Mouse (Mus musculus): ENCODE data around the gene Vmn1r177.
"Not testable (repeated sequence)": the region's sequence is repeated elsewhere in the genome, so short reads cannot be mapped to it uniquely, and the experiment has no call there.

The Vmn1r177 gene

GRCm38 (mm10) chr7:23866349-23866748 lies at the start of gene Vmn1r177:
Vmn1r177 (minus strand) TSS chr7:23866449.
- DNase-seq (ENCODE audit: low spot score): not testable (repeated sequence)

- no peak for DNase-seq (ENCODE audit: low spot score)
Measured at GRCm38 (mm10) chr7:23891709-23892108, 25.5 kb upstream of the Vmn1r177 start, which contains the start of gene Vmn1r178. Vmn1r178 (plus strand) TSS chr7:23892009.

GRCm38 (mm10) chr7:23876918-23877317 lies 10.7 kb upstream of the Vmn1r177 start:
- not testable (repeated sequence) for DNase-seq (ENCODE audit: low spot score)

- DNase-seq (ENCODE audit: low spot score): not testable (repeated sequence)
Measured at GRCm38 (mm10) chr7:23837272-23837671, 29.0 kb downstream of the Vmn1r177 start, which contains the start of gene Vmn1r176. Vmn1r176 (minus strand) TSS chr7:23837372.
